Mouse (Mus musculus) ES-E14 (cell line): Measurements from ENCODE around the gene Fbxl8. TPM values are rescaled to one million over a fixed set of nuclear protein-coding genes. Genes with fewer than 3 reads are reported as not detected.

Source experiments
- DNase-seq: peaks from one replicate; pipeline ENCODE4 v3.0.0-alpha.2; 2013; ENCODE audit warnings: low read depth, low spot score
- H3K27ac ChIP-seq: 2 replicates; pipeline ENCODE4 v1.5.1; 2012; ENCODE audit warnings: low read depth, mild to moderate bottlenecking, low read length, moderate library complexity, mixed read lengths; ENCODE audit not compliant: poor library complexity, insufficient read depth, severe bottlenecking
- H3K36me3 ChIP-seq: 2 replicates; pipeline ENCODE4 v1.6.1; 2012; ENCODE audit warnings: mild to moderate bottlenecking, low read length, moderate library complexity, mixed read lengths; ENCODE audit not compliant: control insufficient read depth, poor library complexity, insufficient read depth, severe bottlenecking
- H3K4me1 ChIP-seq, 2 experiments: fragments of 150-350 bp in 1 of 2; sonication (generic) in 1 of 2; 2 replicates each; pipeline ENCODE4 v1.6.1; 2012; ENCODE audit warnings: low read length in 2 of 2, mild to moderate bottlenecking in 1 of 2, mixed read lengths in 1 of 2; ENCODE audit not compliant: control insufficient read depth in 2 of 2, insufficient read depth in 2 of 2, poor library complexity in 1 of 2
- H3K4me3 ChIP-seq, 2 experiments: fragments of 150-350 bp in 1 of 2; sonication (generic) in 1 of 2; 2 replicates each; pipeline ENCODE4 v1.5.1; 2012; ENCODE audit warnings: low read length in 2 of 2, low read depth in 1 of 2, mild to moderate bottlenecking in 1 of 2, mixed read lengths in 1 of 2; ENCODE audit not compliant: insufficient read depth in 1 of 2, poor library complexity in 1 of 2, severe bottlenecking in 1 of 2
- H3K9ac ChIP-seq: 2 replicates; pipeline ENCODE4 v1.6.1; 2012; ENCODE audit warnings: low read depth, mild to moderate bottlenecking, low read length, mixed read lengths; ENCODE audit not compliant: poor library complexity, insufficient read depth, severe bottlenecking
- H3K9me3 ChIP-seq: fragments of 150-350 bp; sonication (generic); 2 replicates; pipeline ENCODE4 v1.6.1; 2012; ENCODE audit warnings: low read depth, mild to moderate bottlenecking, low read length; ENCODE audit not compliant: control insufficient read depth, insufficient read depth
- CHD2 ChIP-seq: IDR thresholded peaks from 2 replicates; pipeline ENCODE4 v1.6.1; 2014; ENCODE audit warnings: mild to moderate bottlenecking, low read depth, low read length, inconsistent platforms
- HCFC1 ChIP-seq: IDR thresholded peaks from 2 replicates; pipeline ENCODE4 v1.6.1; 2012; ENCODE audit warnings: low read length, inconsistent platforms, borderline replicate concordance; ENCODE audit not compliant: insufficient read depth
- MAFK ChIP-seq: IDR thresholded peaks from 2 replicates; pipeline ENCODE4 v1.6.1; 2014; ENCODE audit warnings: mild to moderate bottlenecking, low read depth, low read length, inconsistent platforms; ENCODE audit not compliant: insufficient read depth
- ZC3H11A ChIP-seq: IDR thresholded peaks from 2 replicates; pipeline ENCODE4 v1.6.1; 2012; ENCODE audit warnings: low read depth, mild to moderate bottlenecking, inconsistent platforms, low read length, borderline replicate concordance
- ZNF384 ChIP-seq: IDR thresholded peaks from 2 replicates; pipeline ENCODE4 v1.6.1; 2012; ENCODE audit warnings: low read depth, low read length, inconsistent platforms
- in situ Hi-C, 2 experiments: fragments of 600-800 bp; cut with MboI; formaldehyde crosslinking; loops; one replicate each; pipeline ENCODE4 v1.15.1; 2025; ENCODE audit warnings: low sequenced_read_pairs in 2 of 2, inconsistent platforms in 1 of 2; ENCODE audit not compliant: unreplicated experiment in 2 of 2
- total RNA-seq: library from RNA; depleted of rRNA; stranded (reverse); fragments of 300-350 nt; gene quantifications from 2 replicates; pipeline ENCODE4 v1.2.3, GENCODE M21; 2012

The Fbxl8 gene
- total RNA-seq, 1 experiment = 2.3 TPM

DNA sequence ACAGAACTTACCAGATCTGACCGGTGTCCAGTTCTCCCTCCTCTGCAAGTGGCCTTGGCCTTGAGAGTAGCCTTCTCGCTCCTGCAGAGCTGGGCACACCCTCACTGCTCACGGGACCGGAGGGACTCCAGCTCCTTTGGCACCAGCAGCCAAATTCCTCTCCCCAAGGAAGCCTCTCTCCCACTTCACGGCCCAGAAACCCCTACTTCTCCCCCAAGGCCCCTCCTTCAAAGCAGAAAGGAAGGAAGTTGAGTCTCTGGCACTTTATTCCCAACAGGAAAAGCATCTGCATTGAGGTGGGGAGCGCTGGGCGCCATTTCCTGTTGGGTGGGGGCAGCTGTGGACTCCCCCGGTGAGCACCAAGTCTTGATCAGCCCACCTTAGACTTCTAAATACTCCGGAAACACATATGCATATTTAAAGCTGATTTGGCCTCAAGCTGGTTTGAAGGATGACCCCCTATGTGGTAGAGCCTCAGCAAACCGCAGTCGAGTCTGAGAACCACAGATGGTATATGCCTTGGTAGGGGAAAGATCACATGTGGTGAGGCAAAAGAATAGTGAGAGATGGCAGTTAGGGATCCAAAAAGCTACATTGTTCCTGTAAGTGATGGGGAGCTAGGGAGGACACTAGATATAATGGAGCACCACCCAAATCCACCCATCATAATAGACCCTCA is 31.6 kb downstream of the Fbxl8 start, which contains the start of gene Exoc3l:
TSS of gene Exoc3l (minus strand) at position 207 of the 679 bp plus-strand sequence.
- Histone ChIP-seq H3K9ac (peak within 1 kb of the TSS; percentile 18; the same call in 1 of the 2 replicates), H3K27ac (peak within 1 kb of the TSS; percentile 50; the same call in 1 of the 2 replicates), H3K9me3 (no peaks in the 10 kb centered on the region), H3K36me3 (peaks cover 16% of the 10 kb centered on the region), H3K4me3 (peak within 1 kb of the TSS; percentile 57 to 93), H3K4me1 (peaks cover 2 to 28% of the 10 kb centered on the region in 2 experiments; a peak in 3 of 4 replicates)
- TF ChIP-seq HCFC1 = no peak
- TF ChIP-seq MAFK = no peak
- TF ChIP-seq ZNF384 = no peak
- no peak for TF ChIP-seq CHD2
- no peak for TF ChIP-seq ZC3H11A
- DNase-seq = no peak
- in situ Hi-C loops = no loop called here

DNA sequence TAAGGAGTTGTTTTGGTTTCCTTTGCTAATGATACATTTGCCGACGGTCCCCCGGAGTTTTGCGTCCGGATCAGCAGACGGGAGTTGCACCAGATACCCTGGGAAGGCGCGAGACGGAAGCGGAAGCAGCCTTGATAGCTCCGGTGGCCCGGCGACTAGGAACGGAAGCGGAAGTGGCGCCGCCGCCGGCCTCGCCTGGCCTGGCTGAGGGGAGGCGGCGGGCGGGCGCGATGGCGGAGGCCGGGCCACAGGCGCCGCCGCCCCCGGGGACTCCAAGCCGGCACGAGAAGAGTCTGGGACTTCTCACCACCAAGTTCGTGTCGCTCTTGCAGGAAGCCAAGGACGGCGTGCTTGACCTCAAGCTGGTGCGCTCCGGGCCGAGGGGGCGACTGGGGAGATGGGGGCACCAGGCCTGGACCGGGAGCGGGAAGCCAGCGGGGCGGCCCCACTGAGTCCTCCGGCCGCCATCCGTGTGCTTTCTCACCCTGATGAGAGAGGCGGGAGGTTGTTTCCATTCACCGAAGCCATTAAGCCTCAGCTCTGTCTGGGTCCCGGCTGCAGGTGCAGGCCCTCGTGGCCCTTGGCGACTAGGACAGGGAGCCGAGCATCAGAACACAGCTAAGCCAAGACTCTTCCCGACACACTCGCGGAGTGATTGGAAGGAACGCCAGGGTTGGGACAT is 33.2 kb downstream of the Fbxl8 start, which contains the start of gene E2f4:
TSS of gene E2f4 (plus strand) at position 153 of the 682 bp plus-strand sequence.
- in situ Hi-C loops = no loop called here
- no peaks in the 10 kb centered on the region for H3K9me3 ChIP-seq
- peak within 1 kb of the TSS; percentile 95 for H3K9ac ChIP-seq
- TF ChIP-seq CHD2 (no peak), HCFC1 (peak; percentile 64; the same call in 1 of the 2 replicates), ZNF384 (no peak)
- H3K4me3 ChIP-seq = peak within 1 kb of the TSS; percentile 92 to 93
- peak within 1 kb of the TSS; percentile 45 for H3K27ac ChIP-seq
- H3K4me1 ChIP-seq = peaks cover 2 to 23% of the 10 kb centered on the region in 2 experiments; a peak in 3 of 4 replicates
- peak; percentile 75 for DNase-seq
- H3K36me3 ChIP-seq = peaks cover 29% of the 10 kb centered on the region

DNA sequence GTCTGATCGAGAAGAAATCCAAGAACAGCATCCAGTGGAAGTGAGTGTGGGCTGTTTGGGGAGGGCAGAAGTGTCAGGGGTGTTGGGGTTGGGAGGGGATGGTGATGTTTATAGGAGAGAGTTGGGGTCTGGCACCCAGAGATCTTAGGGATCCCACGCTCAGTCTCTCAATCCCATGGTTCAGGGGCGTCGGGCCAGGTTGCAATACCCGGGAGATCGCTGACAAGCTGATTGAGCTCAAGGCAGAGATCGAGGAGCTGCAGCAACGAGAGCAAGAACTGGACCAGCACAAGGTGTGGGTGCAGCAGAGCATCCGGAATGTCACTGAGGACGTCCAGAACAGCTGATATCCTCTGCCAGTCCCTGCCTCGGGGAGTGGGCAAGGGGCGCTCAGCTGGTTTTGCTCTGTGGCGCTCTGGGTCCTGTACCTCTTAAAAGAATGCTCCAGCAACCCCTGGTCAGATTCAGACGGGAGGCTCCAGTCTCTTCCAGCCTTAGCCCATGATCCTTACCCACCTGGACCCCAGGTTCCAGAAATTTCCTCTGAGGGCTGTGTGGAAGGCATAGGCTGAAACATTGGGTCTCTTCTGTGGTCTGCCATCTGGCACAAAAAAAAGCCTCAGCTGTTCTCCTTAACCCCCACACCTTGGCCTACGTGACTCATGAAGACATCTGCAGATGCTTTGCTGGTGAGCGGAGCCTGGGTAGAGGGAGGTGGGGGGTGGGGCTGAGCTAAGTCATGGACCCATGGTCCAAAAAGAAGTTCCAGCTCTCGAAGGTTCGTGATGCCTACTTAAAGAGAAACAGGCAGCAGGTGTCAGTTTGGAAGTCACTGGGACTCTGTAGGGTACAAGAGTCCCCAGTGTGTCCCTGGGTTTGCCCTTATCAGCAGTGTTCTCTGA is 34.2 kb downstream of the Fbxl8 start:
- TF ChIP-seq CHD2 = no peak
- TF ChIP-seq ZC3H11A = no peak
- TF ChIP-seq HCFC1 = no peak
- no peak for TF ChIP-seq MAFK
- no peak for TF ChIP-seq ZNF384
- no peak for DNase-seq
- in situ Hi-C loops = no loop called here
- Histone ChIP-seq H3K9ac (peak overlapping the region; percentile 95), H3K27ac (peak overlapping the region; percentile 45; the same call in 1 of the 2 replicates), H3K4me3 (peak overlapping the region; percentile 92 to 93), H3K4me1 (peaks cover 2 to 20% of the 10 kb centered on the region in 2 experiments; a peak in 3 of 4 replicates), H3K36me3 (peaks cover 34% of the 10 kb centered on the region), H3K9me3 (no peaks in the 10 kb centered on the region)

DNA sequence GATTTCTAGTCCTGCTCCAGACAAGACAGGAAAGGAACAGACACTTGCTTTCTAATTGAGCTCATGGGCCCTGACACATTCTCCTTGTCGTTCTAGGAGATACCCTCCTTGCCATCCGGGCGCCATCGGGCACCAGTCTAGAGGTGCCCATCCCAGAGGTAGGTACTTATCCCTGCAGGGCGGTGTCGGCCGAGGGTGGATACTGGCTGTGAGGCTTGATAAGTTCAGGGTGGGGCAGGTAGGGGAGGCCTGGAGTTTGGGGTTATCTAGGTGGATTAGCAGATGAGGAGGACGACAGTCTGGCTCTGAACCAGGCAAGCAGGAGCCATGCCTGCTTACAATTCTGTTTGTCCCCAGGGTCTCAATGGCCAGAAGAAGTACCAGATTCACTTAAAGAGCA is 35.5 kb downstream of the Fbxl8 start:
- in situ Hi-C loops = no loop called here
- TF ChIP-seq MAFK = no peak
- TF ChIP-seq HCFC1 = no peak
- no peak for TF ChIP-seq CHD2
- no peak for TF ChIP-seq ZC3H11A
- TF ChIP-seq ZNF384 = no peak

More for the DNA sequence above, 35.5 kb downstream of the Fbxl8 start:
- DNase-seq = no peak
- Histone ChIP-seq H3K4me3 (no peak overlapping the region), H3K9me3 (no peaks in the 10 kb centered on the region), H3K4me1 (peaks cover 2 to 28% of the 10 kb centered on the region in 2 experiments; a peak in 2 of 4 replicates), H3K9ac (no peak overlapping the region), H3K36me3 (peaks cover 48% of the 10 kb centered on the region), H3K27ac (no peak overlapping the region)
